Mouse (Mus musculus) embryonic fibroblast, embryonic 13.5 days (primary cell): ENCODE measurements around the gene Rab3b. TPM values are rescaled to one million over a fixed set of nuclear protein-coding genes. Genes with fewer than 3 reads are reported as not detected.

Experiments used
- H3K27ac ChIP-seq: 2 replicates; pipeline ENCODE4 v1.5.1; 2012; ENCODE audit warnings: low read length, control low read depth, inconsistent platforms; ENCODE audit not compliant: insufficient read depth
- H3K4me1 ChIP-seq: 2 replicates; pipeline ENCODE4 v1.6.1; 2011; ENCODE audit warnings: low read length; ENCODE audit not compliant: control insufficient read depth, insufficient read depth
- H3K4me3 ChIP-seq: 2 replicates; pipeline ENCODE4 v1.5.1; 2011; ENCODE audit warnings: mild to moderate bottlenecking, control low read depth, low read length; ENCODE audit not compliant: insufficient read depth
- CTCF ChIP-seq: IDR thresholded peaks from 2 replicates; pipeline ENCODE4 v1.5.1; 2011; ENCODE audit warnings: mild to moderate bottlenecking, control low read depth, low read length, moderate library complexity, borderline replicate concordance; ENCODE audit not compliant: insufficient read depth
- POLR2A ChIP-seq: IDR thresholded peaks from 2 replicates; pipeline ENCODE4 v1.6.1; 2011; ENCODE audit warnings: low read depth, mild to moderate bottlenecking, control low read depth, low read length, moderate library complexity
- polyA plus RNA-seq: library from polyadenylated mRNA; stranded (reverse); fragments of >200 nt; gene quantifications from 2 replicates; pipeline ENCODE4 v1.2.4, GENCODE M21; 2011; ENCODE audit warnings: low read depth; ENCODE audit not compliant: missing spikeins, insufficient read length

Gene Rab3b
- polyA plus RNA-seq, 1 experiment, result 4.8 TPM

DNA sequence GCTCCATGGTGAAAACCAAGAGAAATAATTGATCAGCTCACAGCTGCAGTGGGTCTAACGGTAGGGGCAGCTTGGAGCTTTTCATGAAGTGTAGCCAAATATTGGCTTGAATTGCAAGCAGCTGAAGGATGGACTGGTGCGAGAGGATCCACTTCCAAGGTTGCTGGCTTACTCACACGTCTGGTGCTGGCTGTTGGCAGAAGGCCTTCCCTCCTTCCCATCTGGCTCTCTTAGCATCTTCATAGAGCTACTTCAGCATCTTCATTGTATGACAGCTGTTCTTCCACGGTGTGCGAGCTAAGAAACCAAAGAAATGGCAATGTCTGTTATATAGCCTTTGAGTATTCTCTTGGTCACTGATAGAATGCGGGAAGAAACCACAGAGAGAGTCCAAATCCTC lies 12.0 kb downstream of the Rab3b start:
- Histone ChIP-seq H3K27ac (no peak overlapping the region), H3K4me3 (no peak overlapping the region), H3K4me1 (no peaks in the 10 kb centered on the region; the same call in none of the 2 replicates)
- TF ChIP-seq POLR2A (no peak), CTCF (no peak)

GRCm38 (mm10) chr4:108900421-108900820 lies 21.6 kb downstream of the Rab3b start:
- H3K4me3 ChIP-seq, result no peak overlapping the region
- H3K27ac ChIP-seq, result no peak overlapping the region
- H3K4me1 ChIP-seq, result no peaks in the 10 kb centered on the region
- TF ChIP-seq POLR2A (no peak), CTCF (no peak)

DNA sequence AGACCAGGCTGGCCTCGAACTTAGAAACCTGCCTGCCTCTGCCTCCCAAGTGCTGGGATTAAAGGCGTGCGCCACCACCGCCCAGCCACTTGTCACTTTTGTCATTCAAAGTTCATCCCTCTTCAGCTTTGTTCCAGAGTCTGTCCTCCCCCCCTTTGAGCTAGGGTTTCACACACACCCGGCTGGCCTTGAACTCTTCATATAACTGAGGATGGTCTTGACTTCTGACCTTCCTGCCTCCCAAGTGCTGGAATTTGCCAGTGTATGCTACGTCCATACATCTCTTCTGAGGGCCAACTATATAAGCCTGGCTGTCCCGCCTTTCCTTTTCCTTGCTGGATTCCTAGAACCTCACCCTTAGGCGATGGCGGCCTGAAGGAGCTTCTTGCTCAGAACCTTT lies 24.0 kb downstream of the Rab3b start:
- TF ChIP-seq POLR2A (no peak), CTCF (no peak)
- Histone ChIP-seq H3K4me1 (no peaks in the 10 kb centered on the region), H3K27ac (no peak overlapping the region), H3K4me3 (no peak overlapping the region)

DNA sequence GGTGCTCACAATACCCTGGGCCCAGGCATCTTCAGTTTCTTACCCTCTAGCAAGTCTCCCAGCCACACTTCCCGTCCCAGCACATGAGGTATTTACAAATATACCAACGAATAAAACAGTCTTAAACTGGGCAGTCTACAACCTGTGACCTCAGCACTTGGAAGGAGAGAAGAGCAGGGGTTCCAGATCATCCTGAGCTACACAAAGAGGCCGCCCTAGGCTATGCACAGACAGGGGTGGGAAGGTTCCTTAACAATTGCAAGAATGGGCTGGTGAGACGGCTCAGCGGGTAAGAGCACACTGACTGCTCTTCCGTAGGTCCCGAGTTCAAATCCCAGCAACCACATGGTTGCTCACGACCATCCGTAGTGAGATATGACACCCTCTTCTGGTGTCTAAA lies 24.5 kb downstream of the Rab3b start:
- no peak for TF ChIP-seq POLR2A
- no peak for TF ChIP-seq CTCF
- no peaks in the 10 kb centered on the region for H3K4me1 ChIP-seq
- no peak overlapping the region for H3K4me3 ChIP-seq
- H3K27ac ChIP-seq, result no peak overlapping the region

GRCm38 (mm10) chr4:108904076-108904475 lies 25.2 kb downstream of the Rab3b start:
- H3K27ac ChIP-seq, result no peak overlapping the region
- H3K4me3 ChIP-seq, result no peak overlapping the region
- TF ChIP-seq CTCF (no peak), POLR2A (no peak)
- no peaks in the 10 kb centered on the region for H3K4me1 ChIP-seq

DNA sequence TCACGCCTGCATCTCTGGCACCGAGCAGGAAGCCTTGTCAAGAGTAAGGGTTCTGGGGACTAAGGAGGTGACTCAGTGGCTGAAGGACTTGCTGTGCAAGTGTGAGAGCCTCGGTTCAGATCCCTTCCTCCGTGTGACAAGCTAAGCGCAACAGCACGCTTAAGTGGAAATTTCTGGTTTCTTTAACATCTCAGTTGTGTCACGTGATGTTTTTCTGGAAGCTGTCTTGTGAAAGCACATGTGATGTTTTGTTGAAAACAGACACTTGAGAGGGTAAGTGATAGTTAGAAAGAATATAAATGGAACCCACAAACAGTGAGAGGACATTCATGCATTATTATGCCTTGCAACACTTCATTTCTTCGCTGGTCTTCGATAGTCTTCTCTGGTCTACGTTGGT lies 25.9 kb downstream of the Rab3b start:
- Histone ChIP-seq H3K27ac (no peak overlapping the region), H3K4me3 (no peak overlapping the region), H3K4me1 (no peaks in the 10 kb centered on the region)
- no peak for TF ChIP-seq POLR2A
- no peak for TF ChIP-seq CTCF

- H3K27ac ChIP-seq, result no peak overlapping the region
- TF ChIP-seq CTCF (no peak), POLR2A (no peak)
- H3K4me3 ChIP-seq, result no peak overlapping the region
- H3K4me1 ChIP-seq, result no peaks in the 10 kb centered on the region
Measured at GRCm38 (mm10) chr4:108905859-108906258, 27.0 kb downstream of the Rab3b start.

- no peak for TF ChIP-seq POLR2A
- Histone ChIP-seq H3K4me1 (no peaks in the 10 kb centered on the region), H3K4me3 (no peak overlapping the region), H3K27ac (no peak overlapping the region)
Measured at GRCm38 (mm10) chr4:108907475-108907874, 28.6 kb downstream of the Rab3b start.

GRCm38 (mm10) chr4:108909872-108910425 lies 31.1 kb downstream of the Rab3b start:
- no peak for TF ChIP-seq CTCF
- no peak for TF ChIP-seq POLR2A
- 0 out of 2 replicates have a peak, but pooled peaks cover 2% of the 10 kb centered on the region for H3K4me1 ChIP-seq
- no peak overlapping the region for H3K27ac ChIP-seq
- H3K4me3 ChIP-seq, result no peak overlapping the region

- Histone ChIP-seq H3K4me3 (no peak overlapping the region), H3K27ac (no peak overlapping the region), H3K4me1 (0 out of 2 replicates have a peak, but pooled peaks cover 4% of the 10 kb centered on the region)
- no peak for TF ChIP-seq POLR2A
- TF ChIP-seq CTCF, result no peak
Measured at GRCm38 (mm10) chr4:108911866-108912265, 33.0 kb downstream of the Rab3b start.

DNA sequence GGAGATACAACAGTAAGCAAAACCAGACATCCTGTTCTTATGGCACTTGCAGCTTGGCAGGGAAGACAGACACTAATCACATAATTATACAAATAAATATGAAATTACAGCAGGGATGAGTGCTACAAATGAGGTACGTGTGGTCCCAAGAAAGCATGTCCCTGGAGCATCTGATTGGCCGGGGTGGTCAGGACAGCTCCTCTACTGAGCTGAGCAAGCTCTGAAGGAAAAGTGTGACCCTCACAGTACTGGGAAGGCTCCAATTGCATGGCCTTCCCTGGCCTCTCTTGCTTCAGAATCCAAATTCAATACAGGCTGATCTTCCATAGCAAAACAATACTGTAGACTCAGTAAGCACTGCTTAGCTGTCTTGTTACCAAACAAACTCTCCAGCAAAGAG lies 34.3 kb downstream of the Rab3b start:
- TF ChIP-seq CTCF (no peak), POLR2A (no peak)
- no peak overlapping the region for H3K27ac ChIP-seq
- H3K4me1 ChIP-seq, result 0 out of 2 replicates have a peak, but pooled peaks cover 4% of the 10 kb centered on the region
- H3K4me3 ChIP-seq, result no peak overlapping the region
